Mouse (Mus musculus): Measurements from ENCODE around the gene Zcwpw1.

Gene Zcwpw1

GRCm38 (mm10) chr5:137755425-137755824 is 32.2 kb upstream of the Zcwpw1 start:
- peak; percentile 51 for DNase-seq (ENCODE audit: low spot score)

- DNase-seq (ENCODE audit: low spot score): no peak
Observed at GRCm38 (mm10) chr5:137756106-137756505, 31.5 kb upstream of the Zcwpw1 start.

- peak; percentile 92 for DNase-seq (ENCODE audit: low spot score)
Observed at GRCm38 (mm10) chr5:137756882-137757661, 30.5 kb upstream of the Zcwpw1 start.

DNA sequence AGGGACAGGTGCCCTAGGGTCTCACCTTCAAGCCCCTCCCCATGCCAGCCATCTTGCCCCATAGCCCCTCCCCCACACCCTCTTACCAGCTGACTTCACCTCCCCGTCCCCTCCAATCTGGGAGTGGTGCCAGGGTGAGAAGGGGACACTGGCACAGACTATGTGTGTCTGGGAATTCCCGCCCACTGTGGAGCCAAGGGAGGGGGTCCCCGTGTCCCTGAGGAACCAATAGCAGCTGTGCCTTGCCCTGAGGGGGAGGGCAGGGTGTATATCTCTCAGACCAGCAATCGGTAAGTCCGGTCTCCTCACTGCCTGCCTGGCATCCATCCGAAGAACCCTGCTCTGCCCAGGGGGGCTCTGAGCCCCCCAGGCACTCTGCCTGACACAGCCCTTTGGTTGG is 29.7 kb upstream of the Zcwpw1 start:
- DNase-seq (ENCODE audit: low spot score): peak; percentile 82

GRCm38 (mm10) chr5:137758921-137759534 is 28.6 kb upstream of the Zcwpw1 start:
- DNase-seq (ENCODE audit: low spot score): peak; percentile 52

DNA sequence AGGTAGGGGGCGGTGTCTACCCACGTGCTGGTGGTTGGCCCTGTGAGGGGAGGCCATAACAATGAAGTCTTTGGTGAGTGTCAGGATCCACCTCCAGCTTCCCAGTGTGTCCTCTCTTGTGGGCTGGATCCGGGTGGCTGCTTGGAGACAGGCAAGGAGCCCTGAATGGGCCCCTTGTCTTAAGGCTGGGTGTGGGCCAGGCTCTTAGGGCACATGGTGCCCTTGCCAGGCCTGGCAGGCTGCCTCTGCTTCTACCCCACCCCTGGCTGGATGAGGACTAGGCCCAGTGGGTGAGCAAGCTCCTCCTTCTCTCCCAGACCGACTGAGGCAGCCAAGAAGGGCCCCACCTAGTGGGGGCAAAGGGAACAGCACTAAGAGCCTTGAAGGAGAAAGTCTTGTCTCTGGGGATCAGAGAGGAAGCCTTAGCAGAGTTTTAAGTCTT is 27.6 kb upstream of the Zcwpw1 start:
- DNase-seq (ENCODE audit: low spot score): peak; percentile 93

DNA sequence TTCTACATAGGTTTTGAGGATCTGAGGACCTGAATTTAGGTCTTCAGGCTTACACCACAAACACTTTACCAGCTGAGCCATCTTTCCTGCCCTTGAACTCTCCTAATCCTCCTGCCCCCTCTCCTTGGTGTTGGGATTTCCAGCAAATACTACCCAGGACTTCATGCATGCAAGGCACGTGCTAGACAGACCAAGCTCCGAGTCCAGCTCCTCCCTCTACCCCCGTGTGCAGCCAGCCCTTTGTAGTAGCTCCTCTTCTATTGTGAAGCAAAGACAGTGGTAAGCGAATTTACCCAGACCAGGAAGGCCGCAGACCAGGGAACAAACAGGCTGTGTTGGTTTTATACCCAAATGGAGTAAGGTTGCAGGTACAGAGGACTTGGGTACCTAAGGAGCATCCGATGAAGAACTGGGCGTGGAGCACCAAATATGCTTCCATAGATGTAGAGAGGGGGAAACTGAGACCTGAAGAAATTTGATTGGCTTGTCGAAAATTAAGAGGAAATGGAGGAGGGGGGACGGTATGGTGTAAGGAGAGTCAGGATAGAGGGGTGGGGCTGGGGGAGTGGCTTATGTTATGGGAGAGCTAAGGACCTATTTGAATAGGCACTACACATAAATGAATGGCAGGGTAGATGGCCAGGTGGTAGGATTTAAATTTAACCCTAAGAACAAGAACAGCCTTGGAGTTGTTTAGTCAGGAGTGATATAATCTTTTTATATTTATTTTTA is 22.8 kb upstream of the Zcwpw1 start:
- DNase-seq (ENCODE audit: low spot score): no peak

DNA sequence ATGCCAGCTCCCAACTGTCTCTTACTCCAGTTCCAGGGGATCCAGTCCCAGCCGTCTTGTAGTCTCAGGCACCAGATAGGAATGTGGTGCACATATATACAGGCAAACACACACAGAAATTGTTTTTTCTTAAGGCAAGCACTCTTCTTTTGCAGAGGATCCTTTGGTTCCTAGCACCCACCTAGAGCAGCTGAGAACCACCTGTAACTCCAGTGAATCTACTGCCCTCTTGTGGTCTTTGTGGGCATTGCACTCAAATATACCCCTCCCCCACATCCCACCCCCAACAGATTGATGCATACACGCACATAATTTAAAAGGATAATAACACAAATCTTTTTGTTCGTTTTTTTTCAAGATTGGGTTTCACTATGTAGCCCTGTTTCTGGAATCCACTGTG is 21.3 kb upstream of the Zcwpw1 start:
- DNase-seq (ENCODE audit: low spot score): no peak

GRCm38 (mm10) chr5:137768475-137768874 is 19.1 kb upstream of the Zcwpw1 start:
- no peak for DNase-seq (ENCODE audit: low spot score)

DNA sequence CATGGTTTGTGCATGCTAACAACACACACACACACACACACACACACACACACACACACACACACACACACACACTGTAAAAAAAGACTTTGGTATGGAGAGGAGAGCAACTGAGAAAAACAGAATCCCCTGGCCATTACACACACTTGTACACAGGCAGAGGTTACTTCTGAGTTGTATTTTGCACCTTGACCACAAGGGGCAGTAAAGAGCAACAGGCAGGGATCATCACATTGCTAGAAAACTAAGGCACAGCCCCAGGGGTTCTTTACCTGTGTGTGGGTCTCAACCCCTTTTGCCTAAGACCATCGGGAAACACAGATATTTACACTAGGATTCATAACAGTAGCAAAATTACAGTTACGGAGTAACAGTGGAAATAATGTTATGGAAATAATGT is 16.9 kb upstream of the Zcwpw1 start:
- no peak for DNase-seq (ENCODE audit: low spot score)

DNA sequence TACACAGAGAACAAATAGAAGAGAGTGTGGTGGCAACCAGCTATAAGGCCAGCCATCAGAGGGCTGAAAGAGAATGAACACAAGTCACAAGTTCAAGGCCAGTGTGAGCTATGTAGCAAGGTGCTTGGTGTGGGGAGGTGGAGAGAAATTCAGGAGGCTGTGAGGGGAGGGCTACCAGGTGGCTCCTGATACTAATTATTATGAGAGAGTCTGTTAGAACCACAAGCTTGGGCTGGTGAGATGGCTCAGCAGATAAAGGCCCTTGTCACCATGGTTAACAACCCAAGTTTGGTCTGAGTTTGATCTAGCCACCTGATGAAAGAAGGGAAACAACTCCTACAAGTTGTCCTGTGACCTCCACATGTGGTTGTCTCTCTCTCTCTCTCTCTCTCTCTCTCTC is 14.8 kb upstream of the Zcwpw1 start:
- DNase-seq (ENCODE audit: low spot score): no peak

- DNase-seq (ENCODE audit: low spot score): no peak
Observed at GRCm38 (mm10) chr5:137775587-137776290, 11.9 kb upstream of the Zcwpw1 start.

DNA sequence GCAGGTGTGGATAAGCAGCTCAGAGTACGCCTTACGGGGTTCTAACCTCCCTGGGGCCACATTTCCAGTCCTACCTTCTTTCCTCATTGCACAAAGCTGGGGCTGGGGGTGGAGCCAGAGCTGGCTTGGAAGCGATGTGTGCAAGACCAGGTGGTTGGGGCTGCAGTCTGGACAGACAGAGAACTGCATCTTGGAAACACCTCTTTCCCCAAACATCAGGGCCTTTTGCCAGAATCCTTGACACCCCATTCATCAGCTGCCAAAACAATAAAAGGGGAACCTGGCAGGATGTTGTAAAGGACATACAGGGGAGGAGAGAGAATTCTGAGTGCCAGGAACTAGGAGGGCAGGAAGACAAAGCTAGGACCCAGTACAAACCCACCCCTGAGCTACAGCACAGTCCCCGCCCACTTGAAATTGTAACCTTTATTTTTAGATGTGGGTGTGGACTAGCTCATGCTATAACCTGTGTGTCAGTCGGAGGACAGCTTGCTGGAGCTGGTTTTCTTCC is 11.1 kb upstream of the Zcwpw1 start:
- no peak for DNase-seq (ENCODE audit: low spot score)

DNA sequence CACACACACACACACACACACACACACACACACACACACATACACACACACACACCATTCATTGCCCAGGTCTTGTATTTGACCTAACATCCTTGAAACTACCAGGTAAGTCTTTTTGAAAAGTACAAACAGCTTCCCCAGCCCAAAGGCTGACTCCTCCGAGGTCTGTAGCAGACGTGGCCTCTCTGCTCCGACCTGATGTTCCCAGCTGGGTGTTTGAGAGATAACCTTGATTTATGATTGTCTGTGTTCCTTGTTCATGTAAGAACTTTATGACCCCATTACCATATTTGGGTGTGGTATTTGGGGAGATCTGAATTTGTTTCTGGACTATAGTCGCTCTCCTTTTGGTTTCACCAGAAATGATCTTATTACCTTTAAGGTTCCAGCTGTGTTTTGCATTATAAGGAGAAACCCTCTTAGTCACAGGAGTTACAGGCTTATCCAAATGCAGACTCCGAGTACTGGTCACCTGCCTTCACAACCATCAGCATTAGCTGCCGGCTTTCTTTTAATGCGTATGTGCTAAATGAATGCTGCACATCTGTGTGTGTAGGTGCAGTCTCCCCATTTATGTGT is 10.2 kb upstream of the Zcwpw1 start:
- no peak for DNase-seq (ENCODE audit: low spot score)

GRCm38 (mm10) chr5:137778635-137779034 is 9.0 kb upstream of the Zcwpw1 start, which contains the start of gene Ppp1r35:
TSS of gene Ppp1r35 (plus strand) at chr5:137778849.
- DNase-seq (ENCODE audit: low spot score): peak; percentile 97

GRCm38 (mm10) chr5:137779053-137779933 is 8.3 kb upstream of the Zcwpw1 start:
- peak; percentile 69 for DNase-seq (ENCODE audit: low spot score)

DNA sequence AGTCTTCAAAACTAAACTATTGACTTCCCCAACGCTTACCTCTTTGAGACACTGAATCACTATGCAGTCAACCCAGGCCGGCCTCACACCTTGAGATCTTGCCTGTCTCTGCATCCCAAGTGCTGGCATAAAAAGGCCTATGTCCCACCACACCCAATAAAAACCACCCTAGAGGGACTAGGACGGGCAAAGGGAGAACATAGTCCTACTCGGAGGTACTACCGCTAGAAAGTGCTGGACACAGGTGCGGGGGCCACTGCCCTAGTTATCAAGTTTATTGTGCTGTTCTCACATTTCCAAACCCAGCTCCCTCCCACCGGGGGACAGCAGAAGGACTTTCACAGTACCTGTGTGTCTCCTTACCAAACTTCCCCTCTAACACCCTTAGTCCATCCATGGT is 5.9 kb upstream of the Zcwpw1 start:
- no peak for DNase-seq (ENCODE audit: low spot score)

GRCm38 (mm10) chr5:137782776-137783522 is 4.6 kb upstream of the Zcwpw1 start:
- no peak for DNase-seq (ENCODE audit: low spot score)

DNA sequence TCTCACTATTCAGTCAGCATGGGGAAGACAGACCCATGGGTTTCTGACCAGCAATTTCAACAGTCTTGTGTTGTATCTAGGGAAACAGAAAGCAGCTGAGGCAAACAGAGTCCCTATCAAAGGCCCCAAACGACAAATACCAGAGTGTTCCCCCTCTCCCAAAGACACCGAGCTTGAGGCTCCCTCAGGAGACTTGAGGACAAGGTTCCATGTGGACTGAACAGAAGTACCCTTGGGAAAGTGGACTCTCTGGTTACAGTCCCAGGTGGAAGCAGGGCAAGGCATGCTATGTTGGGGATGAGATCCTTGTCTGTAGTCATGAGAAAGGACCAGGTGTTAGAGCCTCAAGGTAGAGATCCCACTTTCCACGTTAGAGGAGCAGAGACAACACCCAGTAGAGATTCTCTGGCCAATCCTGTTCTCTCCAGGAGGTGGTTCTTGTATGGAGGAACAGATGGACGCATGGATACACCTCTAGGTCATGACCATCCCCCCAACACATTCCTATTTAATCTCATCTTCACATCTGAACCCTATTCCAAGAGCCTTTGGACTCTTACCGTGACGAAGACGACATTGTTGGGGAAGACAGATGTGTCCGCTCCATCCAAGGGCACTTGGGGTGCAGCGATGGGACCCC is 3.6 kb upstream of the Zcwpw1 start:
- no peak for DNase-seq (ENCODE audit: low spot score)
